Mouse (Mus musculus): ENCODE measurements at regions not wholly inside any gene's neighbourhood (a gene's known extent, or its start where the extent isn't known, plus 50 kb on each side); places are given as distances from the start of the nearest gene placed in this dataset.

DNA sequence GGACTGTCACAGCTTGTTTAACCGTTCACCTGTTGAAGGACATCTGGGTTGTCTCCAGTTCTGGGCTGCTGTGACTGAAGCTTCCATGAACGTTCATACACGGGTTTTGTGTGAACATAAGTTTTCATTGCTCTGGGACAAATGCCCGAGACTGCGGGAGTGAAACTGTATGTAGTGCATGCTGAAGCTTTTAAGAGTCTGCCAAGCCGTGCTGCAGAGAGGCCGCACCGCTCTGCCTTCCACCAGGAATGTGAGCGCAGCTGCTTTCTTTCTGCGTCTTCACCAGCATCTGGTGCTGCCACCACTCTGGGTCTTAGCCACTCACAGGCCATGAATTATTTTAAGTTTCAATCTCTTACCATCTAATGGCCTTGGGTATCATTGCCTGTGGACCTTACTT, 232.8 kb downstream of the Tgfb2 start:
- no peak overlapping the region for H3K4me3 ChIP-seq (replicated peaks; ENCODE audit: low read length)
- no peaks in the 10 kb centered on the region for H3K4me1 ChIP-seq (replicated peaks; ENCODE audit: low read depth, low read length)
- no peaks in the 10 kb centered on the region for H3K9me3 ChIP-seq (ENCODE audit: low read length)
- no peaks in the 10 kb centered on the region for H3K27me3 ChIP-seq (ENCODE audit: insufficient read depth, low read length)
- no peaks in the 10 kb centered on the region for H3K36me3 ChIP-seq (ENCODE audit: insufficient read depth, low read length)
- TF ChIP-seq CTCF (conservative IDR thresholded peaks at IDR 0.05; ENCODE audit: low read length) (no peak), NANOG (IDR thresholded peaks at IDR 0.05; ENCODE audit: borderline replicate concordance, low read length) (no peak), POU5F1 (IDR thresholded peaks at IDR 0.05; ENCODE audit: borderline replicate concordance, low read length) (no peak)

DNA sequence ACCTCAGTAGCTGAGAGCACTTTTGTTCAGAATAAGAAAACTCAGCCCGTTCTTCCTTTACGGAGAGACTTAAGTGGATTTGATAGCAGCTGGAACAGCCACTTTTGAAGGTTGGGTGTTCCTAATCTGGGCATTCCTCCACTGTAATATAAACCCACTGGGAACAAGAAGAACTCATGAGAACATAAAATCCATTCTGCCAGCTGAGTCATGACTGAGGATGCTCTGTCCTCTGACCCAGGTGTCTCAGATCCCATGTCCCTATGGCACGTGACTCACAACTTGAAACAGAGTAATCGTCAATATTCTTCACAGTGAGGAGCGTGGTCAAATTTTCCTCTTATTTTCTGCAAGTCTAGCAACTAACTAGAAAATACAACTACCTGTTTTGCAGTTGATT, 240.3 kb downstream of the Tgfb2 start:
- H3K4me1 ChIP-seq (replicated peaks; ENCODE audit: low read depth, low read length) = no peaks in the 10 kb centered on the region
- TF ChIP-seq CTCF (conservative IDR thresholded peaks at IDR 0.05; ENCODE audit: low read length) = no peak
- no peak for TF ChIP-seq POU5F1 (IDR thresholded peaks at IDR 0.05; ENCODE audit: borderline replicate concordance, low read length)
- no peak for TF ChIP-seq NANOG (IDR thresholded peaks at IDR 0.05; ENCODE audit: borderline replicate concordance, low read length)
- no peak overlapping the region for H3K4me3 ChIP-seq (replicated peaks; ENCODE audit: low read length)
- no peaks in the 10 kb centered on the region for H3K27me3 ChIP-seq (ENCODE audit: insufficient read depth, low read length)
- H3K9me3 ChIP-seq (ENCODE audit: low read length) = no peaks in the 10 kb centered on the region
- no peaks in the 10 kb centered on the region for H3K36me3 ChIP-seq (ENCODE audit: insufficient read depth, low read length)

DNA sequence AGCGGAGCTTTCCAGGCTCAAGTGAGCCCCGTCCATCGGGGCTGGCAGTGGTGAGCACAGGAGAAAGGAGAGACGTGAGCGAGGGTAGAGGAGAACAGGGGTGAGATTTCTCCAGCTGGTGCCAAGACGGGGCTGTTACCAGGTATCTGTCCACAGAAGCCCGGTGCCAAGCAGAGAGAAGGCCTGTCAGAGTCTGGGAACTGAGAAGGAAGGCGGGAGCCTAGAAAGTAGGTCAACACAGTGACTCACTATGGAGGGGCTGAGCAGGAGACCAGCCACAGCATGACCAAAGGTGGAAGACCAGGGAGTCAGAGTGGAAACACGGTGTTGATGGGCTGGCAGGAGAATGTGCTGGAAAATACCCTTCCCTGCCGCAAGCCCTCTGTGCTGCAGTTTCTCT, 245.0 kb downstream of the Tgfb2 start:
- H3K4me1 ChIP-seq (replicated peaks; ENCODE audit: low read depth, low read length) = 0 out of 2 replicates have a peak, but pooled peaks cover 7% of the 10 kb centered on the region
- H3K9me3 ChIP-seq (ENCODE audit: low read length) = no peaks in the 10 kb centered on the region
- no peaks in the 10 kb centered on the region for H3K36me3 ChIP-seq (ENCODE audit: insufficient read depth, low read length)
- TF ChIP-seq POU5F1 (IDR thresholded peaks at IDR 0.05; ENCODE audit: borderline replicate concordance, low read length) (no peak), CTCF (conservative IDR thresholded peaks at IDR 0.05; ENCODE audit: low read length) (no peak)
- no peak overlapping the region for H3K4me3 ChIP-seq (replicated peaks; ENCODE audit: low read length)
- H3K27me3 ChIP-seq (ENCODE audit: insufficient read depth, low read length) = no peaks in the 10 kb centered on the region

DNA sequence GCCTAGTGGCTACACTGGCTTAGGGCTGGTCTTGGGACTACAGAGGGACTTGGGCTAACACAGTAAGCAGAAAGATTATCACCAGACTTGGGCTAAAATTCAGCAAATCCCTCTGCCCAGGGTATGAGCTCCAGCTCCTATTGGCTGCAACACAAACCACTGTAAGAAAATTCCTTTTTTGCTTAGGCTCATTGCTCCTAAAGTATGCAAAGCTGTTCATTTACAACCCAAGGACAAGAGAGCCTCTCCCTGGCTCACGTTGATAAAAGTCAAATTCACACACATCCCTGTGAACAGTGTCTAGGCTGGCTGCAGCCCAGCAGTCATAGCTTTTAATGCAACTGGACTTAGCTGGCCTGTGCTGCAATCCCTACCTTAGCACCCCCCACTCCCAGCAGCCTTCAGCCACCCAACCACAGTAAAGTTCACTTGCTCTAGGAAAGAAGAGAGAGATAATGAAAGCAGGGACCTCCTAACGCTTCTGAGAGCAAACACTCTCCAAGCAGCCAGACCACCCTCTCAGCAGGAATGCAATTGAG, 247.6 kb downstream of the Tgfb2 start:
- TF ChIP-seq POU5F1 (IDR thresholded peaks at IDR 0.05; ENCODE audit: borderline replicate concordance, low read length) = no peak
- no peak for TF ChIP-seq NANOG (IDR thresholded peaks at IDR 0.05; ENCODE audit: borderline replicate concordance, low read length)
- TF ChIP-seq CTCF (conservative IDR thresholded peaks at IDR 0.05; ENCODE audit: low read length) = no peak
- H3K9me3 ChIP-seq (ENCODE audit: low read length) = no peaks in the 10 kb centered on the region

DNA sequence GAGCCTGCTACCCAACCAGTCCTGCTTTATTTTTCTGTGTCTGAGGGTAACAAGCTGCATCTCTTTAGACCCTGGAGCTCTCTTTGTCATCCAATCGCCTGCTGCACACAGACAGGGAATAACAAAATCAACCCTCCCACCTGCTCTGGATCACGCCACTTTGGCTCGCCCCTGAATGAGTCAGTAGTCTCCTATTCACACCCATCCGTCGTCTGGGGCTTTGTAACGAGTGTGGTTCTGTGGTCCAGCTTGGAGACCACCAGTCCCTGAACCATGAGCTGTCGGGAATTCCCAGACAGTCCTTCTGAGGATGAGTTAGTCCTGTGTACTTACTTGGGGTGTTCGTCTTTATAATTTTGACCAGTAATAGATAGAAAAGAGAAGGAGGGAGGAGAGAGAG, 248.7 kb downstream of the Tgfb2 start:
- Histone ChIP-seq H3K27me3 (ENCODE audit: insufficient read depth, low read length) (no peaks in the 10 kb centered on the region), H3K36me3 (ENCODE audit: insufficient read depth, low read length) (no peaks in the 10 kb centered on the region), H3K9me3 (ENCODE audit: low read length) (no peaks in the 10 kb centered on the region), H3K4me3 (replicated peaks; ENCODE audit: low read length) (no peak overlapping the region), H3K4me1 (replicated peaks; ENCODE audit: low read depth, low read length) (0 out of 2 replicates have a peak, but pooled peaks cover 7% of the 10 kb centered on the region)
- no peak for TF ChIP-seq NANOG (IDR thresholded peaks at IDR 0.05; ENCODE audit: borderline replicate concordance, low read length)
- TF ChIP-seq CTCF (conservative IDR thresholded peaks at IDR 0.05; ENCODE audit: low read length) = no peak
- no peak for TF ChIP-seq POU5F1 (IDR thresholded peaks at IDR 0.05; ENCODE audit: borderline replicate concordance, low read length)

More for the DNA sequence above, 247.6 kb downstream of the Tgfb2 start:
- no peak overlapping the region for H3K4me3 ChIP-seq (replicated peaks; ENCODE audit: low read length)
- H3K36me3 ChIP-seq (ENCODE audit: insufficient read depth, low read length) = no peaks in the 10 kb centered on the region
- no peaks in the 10 kb centered on the region for H3K27me3 ChIP-seq (ENCODE audit: insufficient read depth, low read length)
- H3K4me1 ChIP-seq (replicated peaks; ENCODE audit: low read depth, low read length) = 0 out of 2 replicates have a peak, but pooled peaks cover 7% of the 10 kb centered on the region

DNA sequence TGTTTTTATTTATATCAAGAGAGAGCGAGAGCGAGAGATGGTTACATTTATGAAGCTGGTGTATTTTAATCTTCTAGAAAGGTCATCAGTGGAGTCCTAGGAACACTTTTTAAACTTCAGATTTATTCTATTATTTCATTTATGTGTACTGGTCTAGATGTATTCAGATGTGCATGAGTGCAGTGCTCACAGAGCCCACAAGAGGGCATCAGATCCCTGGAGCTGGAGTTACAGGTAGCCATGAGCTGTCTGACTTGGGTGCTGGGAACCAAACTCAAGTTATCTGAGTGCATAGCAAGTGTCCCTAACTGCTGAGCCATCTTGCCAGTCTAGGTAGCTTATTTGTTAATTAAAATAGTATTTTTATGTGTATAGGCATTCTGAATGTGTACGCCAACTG, 249.7 kb downstream of the Tgfb2 start:
- no peak overlapping the region for H3K4me3 ChIP-seq (replicated peaks; ENCODE audit: low read length)
- TF ChIP-seq POU5F1 (IDR thresholded peaks at IDR 0.05; ENCODE audit: borderline replicate concordance, low read length) (no peak), CTCF (conservative IDR thresholded peaks at IDR 0.05; ENCODE audit: low read length) (peak; percentile 92), NANOG (IDR thresholded peaks at IDR 0.05; ENCODE audit: borderline replicate concordance, low read length) (no peak)
- H3K4me1 ChIP-seq (replicated peaks; ENCODE audit: low read depth, low read length) = 0 out of 2 replicates have a peak, but pooled peaks cover 7% of the 10 kb centered on the region
- no peaks in the 10 kb centered on the region for H3K27me3 ChIP-seq (ENCODE audit: insufficient read depth, low read length)
- no peaks in the 10 kb centered on the region for H3K9me3 ChIP-seq (ENCODE audit: low read length)
- H3K36me3 ChIP-seq (ENCODE audit: insufficient read depth, low read length) = no peaks in the 10 kb centered on the region

DNA sequence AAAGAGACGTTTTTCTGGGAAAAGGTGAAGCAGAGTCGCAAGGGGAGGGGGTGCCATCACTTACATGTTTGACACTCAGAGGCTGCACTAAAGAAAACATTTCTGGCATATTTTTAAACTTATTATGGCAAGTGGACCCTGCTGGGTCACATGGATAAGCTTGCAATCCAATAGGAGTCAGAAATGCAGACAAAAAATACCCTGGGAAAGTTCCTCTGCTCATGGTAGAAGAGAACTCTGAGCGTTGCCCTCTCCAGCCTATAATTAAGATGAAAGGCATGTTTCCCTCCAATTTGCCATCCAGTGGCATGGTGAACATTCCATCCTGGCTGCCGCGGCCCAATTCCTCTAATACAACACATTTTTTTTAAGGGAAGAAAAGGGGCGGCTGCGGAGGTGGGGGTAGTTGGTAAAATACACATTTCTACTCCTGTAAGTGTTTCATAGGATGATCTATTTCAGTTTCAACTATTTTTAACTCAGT, 250.6 kb downstream of the Tgfb2 start:
- H3K36me3 ChIP-seq (ENCODE audit: insufficient read depth, low read length) = no peaks in the 10 kb centered on the region
- H3K9me3 ChIP-seq (ENCODE audit: low read length) = no peaks in the 10 kb centered on the region
- H3K4me1 ChIP-seq (replicated peaks; ENCODE audit: low read depth, low read length) = 0 out of 2 replicates have a peak, but pooled peaks cover 7% of the 10 kb centered on the region
- no peak for TF ChIP-seq CTCF (conservative IDR thresholded peaks at IDR 0.05; ENCODE audit: low read length)
- TF ChIP-seq POU5F1 (IDR thresholded peaks at IDR 0.05; ENCODE audit: borderline replicate concordance, low read length) = no peak
- no peak for TF ChIP-seq NANOG (IDR thresholded peaks at IDR 0.05; ENCODE audit: borderline replicate concordance, low read length)
- H3K4me3 ChIP-seq (replicated peaks; ENCODE audit: low read length) = no peak overlapping the region
- H3K27me3 ChIP-seq (ENCODE audit: insufficient read depth, low read length) = no peaks in the 10 kb centered on the region

DNA sequence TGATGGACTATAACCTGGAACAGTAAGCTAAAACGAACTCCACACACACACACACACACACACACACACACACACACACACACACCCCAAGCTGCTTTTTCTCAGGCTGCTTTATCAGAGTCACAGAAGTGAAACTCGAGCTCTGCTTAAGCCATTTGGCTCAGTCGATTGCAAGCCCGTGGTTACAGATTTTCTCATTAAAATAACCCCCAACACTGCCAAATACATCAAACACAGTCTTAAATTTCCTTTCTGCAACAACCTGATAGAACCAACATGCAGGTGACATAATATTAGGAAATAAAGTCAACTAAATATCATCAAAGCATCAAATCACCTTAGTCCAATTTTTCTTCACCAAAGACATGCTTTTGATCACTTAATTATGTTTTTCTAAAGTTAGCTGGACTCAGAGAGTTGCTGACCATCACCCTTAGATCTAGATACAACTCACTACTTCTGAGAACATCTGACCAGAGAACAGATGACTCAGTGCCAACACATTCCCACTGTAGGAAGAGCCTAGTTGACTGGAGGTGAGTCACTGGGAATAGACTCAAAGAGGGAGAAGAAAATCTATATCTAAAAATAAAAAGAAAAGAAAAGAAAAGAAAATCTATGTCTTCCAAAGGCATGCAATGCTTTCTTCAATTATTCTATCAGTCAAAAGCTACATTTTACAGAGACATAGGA, 251.2 kb downstream of the Tgfb2 start:
- Histone ChIP-seq H3K27me3 (ENCODE audit: insufficient read depth, low read length) (no peaks in the 10 kb centered on the region), H3K36me3 (ENCODE audit: insufficient read depth, low read length) (no peaks in the 10 kb centered on the region), H3K4me3 (replicated peaks; ENCODE audit: low read length) (no peak overlapping the region), H3K4me1 (replicated peaks; ENCODE audit: low read depth, low read length) (0 out of 2 replicates have a peak, but pooled peaks cover 7% of the 10 kb centered on the region), H3K9me3 (ENCODE audit: low read length) (no peaks in the 10 kb centered on the region)
- TF ChIP-seq NANOG (IDR thresholded peaks at IDR 0.05; ENCODE audit: borderline replicate concordance, low read length) = no peak
- TF ChIP-seq CTCF (conservative IDR thresholded peaks at IDR 0.05; ENCODE audit: low read length) = no peak
- TF ChIP-seq POU5F1 (IDR thresholded peaks at IDR 0.05; ENCODE audit: borderline replicate concordance, low read length) = no peak
